Mouse (Mus musculus) stomach, postnatal 0 days (tissue): Measurements from ENCODE around the gene Tmem259. TPM values are rescaled to one million over a fixed set of nuclear protein-coding genes. Genes with fewer than 3 reads are reported as not detected.

Experiments
- ATAC-seq: fragments of 200-750 bp; cut with Nextera tagmentation; 2 replicates; pipeline ENCODE4 v1.8.0; 2017; ENCODE audit not compliant: low FRiP score, low TSS enrichment
- DNase-seq: peaks from one replicate; pipeline ENCODE4 v3.0.0-alpha.2; 2016; ENCODE audit warnings: low spot score
- H3K27ac ChIP-seq: fragments of 300-500 bp; sonication (generic); replicated peaks from 2 replicates; pipeline ENCODE4 v1.5.1; 2014; ENCODE audit warnings: mild to moderate bottlenecking, control low read depth
- H3K27me3 ChIP-seq: fragments of 300-500 bp; sonication (generic); 2 replicates; pipeline ENCODE4 v1.6.1; 2014; ENCODE audit warnings: low read length; ENCODE audit not compliant: control insufficient read depth, insufficient read depth
- H3K36me3 ChIP-seq: fragments of 300-500 bp; sonication (generic); 2 replicates; pipeline ENCODE4 v1.6.1; 2014; ENCODE audit warnings: low read length, mixed read lengths; ENCODE audit not compliant: control insufficient read depth, insufficient read depth
- H3K4me1 ChIP-seq: fragments of 300-500 bp; sonication (generic); replicated peaks from 2 replicates; pipeline ENCODE4 v1.6.1; 2014; ENCODE audit warnings: antibody characterized with exemption; ENCODE audit not compliant: control insufficient read depth, insufficient read depth
- H3K4me2 ChIP-seq: fragments of 300-500 bp; sonication (generic); replicated peaks from 2 replicates; pipeline ENCODE4 v1.6.1; 2014; ENCODE audit warnings: low read depth, mild to moderate bottlenecking, control low read depth, moderate library complexity
- H3K4me3 ChIP-seq: fragments of 300-500 bp; sonication (generic); 2 replicates; pipeline ENCODE4 v1.5.1; 2014; ENCODE audit warnings: low read depth, low read length, control low read depth
- H3K9ac ChIP-seq: fragments of 300-500 bp; sonication (generic); 2 replicates; pipeline ENCODE4 v1.6.1; 2014; ENCODE audit warnings: mild to moderate bottlenecking, low read length, control low read depth, mixed read lengths
- H3K9me3 ChIP-seq: fragments of 300-500 bp; sonication (generic); 2 replicates; pipeline ENCODE4 v1.6.1; 2016; ENCODE audit warnings: low read length; ENCODE audit not compliant: control insufficient read depth
- CTCF ChIP-seq: IDR thresholded peaks from 2 replicates; pipeline ENCODE4 v1.5.1; 2016; ENCODE audit warnings: antibody characterized with exemption, low read depth, mild to moderate bottlenecking, moderate library complexity
- EP300 ChIP-seq: optimal IDR thresholded peaks from 2 replicates; pipeline ENCODE3; 2016; ENCODE audit warnings: antibody characterized with exemption
- WGBS: fragments of 180-500 bp; shearing (Covaris S2); extraction: QIAGEN DNeasy Blood & Tissue Kit; methylation state at CpG from one replicate; pipeline ENCODE4 v1.1.7; 2014; 5-methylcytosine and 5-hydroxymethylcytosine counted together
- polyA plus RNA-seq: library from polyadenylated mRNA; unstranded; fragments of >200 nt; fragmentation: Nextera tagmentation; extraction: Ambion mirVana; gene quantifications from 2 replicates; pipeline ENCODE4 v1.2.1, GENCODE M21; 2015

Tmem259 gene
- polyA plus RNA-seq, 1 experiment from 2014 or later = 18.5 TPM

GRCm38 (mm10) chr10:79945507-79946234, 38.5 kb downstream of the Tmem259 start:
- peak; percentile 84 for ATAC-seq

GRCm38 (mm10) chr10:79943471-79943901, 40.6 kb downstream of the Tmem259 start:
- DNase-seq (peak; percentile 79), ATAC-seq (peak; percentile 59)
- H3K27ac ChIP-seq = peak overlapping the region; percentile 86
- H3K9ac ChIP-seq = no peak overlapping the region
- no peaks in the 10 kb centered on the region for H3K27me3 ChIP-seq
- no peak overlapping the region for H3K4me2 ChIP-seq
- TF ChIP-seq EP300 (no peak), CTCF (no peak)
- 44% methylated on average over 9 of the region's 9 CpGs for WGBS
- no peaks in the 10 kb centered on the region for H3K9me3 ChIP-seq
- H3K4me3 ChIP-seq = no peak overlapping the region
- H3K4me1 ChIP-seq = peaks cover 5% of the 10 kb centered on the region; the same call in 1 of the 2 replicates
- no peaks in the 10 kb centered on the region for H3K36me3 ChIP-seq

More at GRCm38 (mm10) chr10:79945507-79946234, 38.5 kb downstream of the Tmem259 start:
- Histone ChIP-seq H3K36me3 (peaks cover 8% of the 10 kb centered on the region), H3K9me3 (no peaks in the 10 kb centered on the region), H3K4me3 (no peak overlapping the region), H3K27ac (peak overlapping the region; percentile 86), H3K4me1 (peaks cover 5% of the 10 kb centered on the region; the same call in 1 of the 2 replicates), H3K4me2 (peak overlapping the region; percentile 11; the same call in 1 of the 2 replicates), H3K9ac (0 out of 2 replicates have a peak overlapping the region, but pooled peaks have one; percentile 18), H3K27me3 (no peaks in the 10 kb centered on the region)
- DNase-seq = peak; percentile 84
- WGBS = 40% methylated on average over 16 of the region's 16 CpGs
- TF ChIP-seq CTCF = no peak
- no peak for TF ChIP-seq EP300

- no peak for TF ChIP-seq EP300
- TF ChIP-seq CTCF = no peak
- DNase-seq (no peak), ATAC-seq (no peak)
- Histone ChIP-seq H3K27me3 (no peaks in the 10 kb centered on the region), H3K9ac (0 out of 2 replicates have a peak overlapping the region, but pooled peaks have one; percentile 9), H3K4me2 (no peak overlapping the region), H3K4me1 (peaks cover 5% of the 10 kb centered on the region; the same call in 1 of the 2 replicates), H3K27ac (peak overlapping the region; percentile 61), H3K4me3 (no peak overlapping the region), H3K36me3 (no peaks in the 10 kb centered on the region), H3K9me3 (no peaks in the 10 kb centered on the region)
- 81% methylated on average over 1 of the region's 1 CpGs for WGBS
Measured at GRCm38 (mm10) chr10:79942988-79943387, 41.1 kb downstream of the Tmem259 start.

- DNase-seq (no peak), ATAC-seq (no peak)
- H3K4me2 ChIP-seq = no peak overlapping the region
- TF ChIP-seq EP300 (no peak), CTCF (no peak)
- no peak overlapping the region for H3K4me3 ChIP-seq
- H3K27ac ChIP-seq = no peak overlapping the region
- H3K4me1 ChIP-seq = 0 out of 2 replicates have a peak, but pooled peaks cover 6% of the 10 kb centered on the region
- H3K27me3 ChIP-seq = no peaks in the 10 kb centered on the region
- no peaks in the 10 kb centered on the region for H3K9me3 ChIP-seq
- no peaks in the 10 kb centered on the region for H3K36me3 ChIP-seq
- no peak overlapping the region for H3K9ac ChIP-seq
- 64% methylated on average over 7 of the region's 7 CpGs for WGBS
Measured at GRCm38 (mm10) chr10:79940749-79941148, 43.4 kb downstream of the Tmem259 start.

DNA sequence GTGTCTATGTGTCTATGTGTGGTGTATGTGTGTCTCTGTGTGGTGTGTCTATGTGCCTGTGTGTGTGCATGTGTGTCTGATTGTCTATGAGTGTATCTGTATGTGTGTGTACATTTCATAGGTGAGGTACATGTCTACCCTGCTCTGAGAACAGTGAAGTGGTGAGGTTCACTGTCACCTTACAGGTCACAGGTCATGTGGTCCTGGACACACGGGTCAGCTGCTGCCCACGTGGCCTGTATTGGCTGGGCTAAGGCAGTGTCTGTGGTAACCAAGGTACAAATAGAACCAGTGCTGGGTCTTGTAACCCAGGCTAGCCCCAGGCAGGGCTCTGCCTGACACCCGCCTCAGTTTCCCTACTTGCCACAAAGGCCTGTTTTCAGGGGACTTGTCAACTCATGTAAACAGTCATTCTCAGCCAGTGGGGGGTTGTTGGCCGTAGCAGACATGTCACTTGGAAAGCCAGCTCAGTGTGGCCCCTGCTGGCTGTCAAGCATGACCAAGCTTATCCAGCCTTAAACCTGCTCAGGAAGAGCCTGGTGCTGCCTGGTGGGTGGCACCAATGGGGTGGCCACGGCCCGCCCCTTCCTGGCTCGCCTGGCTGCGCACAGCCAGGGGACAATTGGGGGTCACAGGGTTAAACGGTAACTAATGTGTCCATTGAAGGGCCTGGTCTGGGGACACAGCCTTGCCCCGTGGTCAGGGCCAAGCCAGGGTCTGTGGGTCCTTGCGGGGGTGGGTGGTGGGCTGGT, 46.2 kb downstream of the Tmem259 start:
- Histone ChIP-seq H3K27ac (peak overlapping the region; percentile 18; the same call in 1 of the 2 replicates), H3K4me2 (no peak overlapping the region), H3K27me3 (no peaks in the 10 kb centered on the region), H3K9me3 (no peaks in the 10 kb centered on the region), H3K36me3 (no peaks in the 10 kb centered on the region), H3K4me1 (peaks cover 19% of the 10 kb centered on the region), H3K4me3 (no peak overlapping the region), H3K9ac (no peak overlapping the region)
- no peak for ATAC-seq
- WGBS = 77% methylated on average over 11 of the region's 11 CpGs
- no peak for TF ChIP-seq EP300
- TF ChIP-seq CTCF = no peak
- DNase-seq = no peak
